Mouse (Mus musculus): ENCODE results near the gene Wnk3.
"Not testable (repeated sequence)": the region's sequence is repeated elsewhere in the genome, so short reads cannot be mapped to it uniquely, and the experiment has no call there.

Wnk3 gene

GRCm38 (mm10) chrX:151197778-151198177, at the start of gene Wnk3:
TSS of gene Wnk3 (plus strand) at chrX:151198078.
- DNase-seq (ENCODE audit: low spot score): no peak

- DNase-seq (ENCODE audit: low spot score): no peak
These were observed 39.5 kb upstream of the Wnk3 start for GRCm38 (mm10) chrX:151158414-151158813.

GRCm38 (mm10) chrX:151168438-151169131, 29.3 kb upstream of the Wnk3 start:
- peak; percentile 59 for DNase-seq (ENCODE audit: low spot score)

DNA sequence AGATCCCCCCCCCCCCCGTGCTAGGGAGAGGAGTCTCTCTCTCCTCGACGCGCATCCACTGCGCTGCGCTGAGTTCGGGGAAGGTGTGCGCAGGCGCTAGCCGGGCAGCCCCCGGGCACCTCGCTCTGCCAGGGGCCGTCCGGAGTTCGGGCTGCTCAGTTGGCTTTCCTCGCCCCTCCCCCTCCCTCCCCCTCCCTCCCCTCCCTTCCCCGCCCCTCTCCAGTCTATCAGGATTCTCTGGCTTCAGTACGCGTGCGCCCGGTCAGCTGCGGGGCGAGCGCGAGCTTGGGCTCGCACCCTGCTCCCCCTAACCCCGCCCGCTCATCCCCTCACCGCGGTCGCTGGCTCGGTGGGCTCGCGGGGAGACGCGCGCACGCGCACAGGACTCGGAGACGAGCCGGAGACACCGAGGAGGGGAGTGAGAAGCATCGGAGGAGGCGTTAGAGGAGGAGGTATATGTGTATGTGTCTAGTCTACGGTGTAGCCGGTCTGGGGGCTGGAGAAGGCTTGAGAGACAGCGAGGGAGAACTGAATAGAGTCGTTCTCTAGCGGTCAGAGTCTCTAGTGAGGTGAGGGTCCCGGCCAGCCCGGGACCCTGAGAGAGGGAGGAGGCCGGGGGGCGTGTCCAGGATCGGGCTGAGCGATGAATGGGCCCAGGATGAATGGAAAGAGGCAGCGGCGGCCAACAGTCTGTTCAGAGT, 28.5 kb upstream of the Wnk3 start:
- DNase-seq (ENCODE audit: low spot score): peak; percentile 82

DNA sequence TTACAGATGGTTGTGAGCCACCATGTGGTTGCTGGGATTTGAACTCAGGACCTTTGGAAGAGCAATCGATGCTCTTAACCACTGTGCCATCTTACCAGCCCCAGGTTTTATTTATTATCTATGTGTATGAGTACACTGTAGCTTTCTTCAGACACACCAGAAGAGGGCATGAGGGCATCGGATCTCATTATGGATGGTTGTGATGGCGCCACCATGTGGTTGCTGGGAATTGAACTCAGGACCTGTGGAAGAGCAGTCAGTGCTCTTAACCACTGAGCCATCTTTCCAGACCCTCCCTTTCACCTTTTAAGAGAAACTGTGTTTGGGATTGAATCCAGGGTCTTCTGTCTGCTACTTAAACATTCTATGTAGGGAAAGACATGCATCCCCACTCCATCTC, 24.7 kb upstream of the Wnk3 start:
- not testable (repeated sequence) for DNase-seq (ENCODE audit: low spot score)

DNA sequence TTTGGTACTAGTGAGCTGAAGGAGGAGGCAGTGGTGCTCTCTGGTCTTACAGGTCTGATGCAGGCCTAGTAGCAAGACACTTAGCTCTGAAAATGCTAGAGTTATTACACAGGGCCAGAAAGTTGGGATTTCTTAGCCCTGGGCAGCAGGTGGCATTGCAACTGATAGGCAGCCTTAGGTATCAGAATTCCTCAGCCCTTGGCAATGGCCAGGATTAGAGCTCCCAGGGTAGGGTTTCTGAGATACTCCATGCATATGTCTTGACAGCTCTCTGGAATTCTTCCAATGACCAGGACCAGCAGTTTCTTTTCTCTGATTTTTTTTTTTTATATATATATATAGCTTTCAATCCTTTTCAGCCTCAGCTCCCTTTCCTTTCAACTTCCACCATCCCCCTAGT, 100.5 kb downstream of the Wnk3 start:
- no peak for DNase-seq (ENCODE audit: low spot score)

DNA sequence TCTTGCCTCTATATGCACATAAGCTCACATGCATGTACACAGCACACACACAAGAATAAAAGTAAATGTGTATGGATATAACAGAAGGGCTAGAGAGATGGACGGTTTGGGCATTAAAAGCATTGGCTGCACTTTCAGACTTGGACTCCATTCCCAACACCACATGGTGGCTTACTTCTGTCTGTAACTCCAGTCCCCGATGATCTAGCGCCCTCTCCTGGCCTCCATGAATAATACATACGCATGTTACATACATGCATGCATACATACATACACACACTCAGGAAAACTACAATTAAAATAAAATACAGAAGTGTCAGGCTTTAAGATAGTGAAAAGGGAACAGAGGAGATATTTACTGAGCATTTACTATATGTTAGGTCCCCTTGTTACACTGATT, 115.9 kb downstream of the Wnk3 start:
- no peak for DNase-seq (ENCODE audit: low spot score)

DNA sequence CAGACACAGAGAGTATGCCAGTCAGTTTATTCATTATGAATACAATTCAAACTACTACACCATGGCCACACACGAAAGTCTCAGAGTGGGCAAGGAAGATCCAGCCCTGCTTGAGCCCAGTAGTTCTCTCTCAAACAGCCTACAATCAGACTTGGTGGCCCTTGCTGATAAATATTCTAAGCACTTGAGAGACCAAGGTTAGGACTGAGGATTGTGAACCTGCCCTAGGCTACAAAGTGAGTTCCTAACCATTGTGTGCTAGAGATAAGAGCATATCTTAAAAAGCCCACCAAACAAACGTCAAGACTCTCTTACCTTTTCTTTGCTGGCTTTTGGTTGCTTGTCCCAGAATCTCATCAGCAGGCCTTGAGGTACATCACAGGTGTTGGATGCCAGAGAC, 135.7 kb downstream of the Wnk3 start:
- no peak for DNase-seq (ENCODE audit: low spot score)

DNA sequence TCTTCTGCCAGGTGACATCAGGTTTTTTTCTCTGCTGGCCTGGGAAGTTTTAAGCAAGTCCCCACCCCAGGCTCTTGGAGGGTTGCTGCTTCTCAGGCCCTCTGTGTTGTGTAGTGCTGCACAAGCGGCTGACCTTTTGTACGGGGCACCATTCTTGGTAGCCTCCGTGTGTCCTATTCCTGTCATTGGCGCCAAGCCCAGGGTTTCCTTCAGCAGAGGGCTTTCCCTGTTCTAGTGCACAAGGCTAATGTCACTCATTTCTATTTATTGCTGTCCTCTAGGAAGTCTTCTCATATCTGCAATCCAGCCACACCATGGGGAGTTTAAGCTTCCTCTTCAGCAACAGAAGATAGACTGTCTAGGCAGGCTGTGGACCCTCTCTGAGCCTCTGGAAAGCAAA, 139.9 kb downstream of the Wnk3 start:
- no peak for DNase-seq (ENCODE audit: low spot score)

DNA sequence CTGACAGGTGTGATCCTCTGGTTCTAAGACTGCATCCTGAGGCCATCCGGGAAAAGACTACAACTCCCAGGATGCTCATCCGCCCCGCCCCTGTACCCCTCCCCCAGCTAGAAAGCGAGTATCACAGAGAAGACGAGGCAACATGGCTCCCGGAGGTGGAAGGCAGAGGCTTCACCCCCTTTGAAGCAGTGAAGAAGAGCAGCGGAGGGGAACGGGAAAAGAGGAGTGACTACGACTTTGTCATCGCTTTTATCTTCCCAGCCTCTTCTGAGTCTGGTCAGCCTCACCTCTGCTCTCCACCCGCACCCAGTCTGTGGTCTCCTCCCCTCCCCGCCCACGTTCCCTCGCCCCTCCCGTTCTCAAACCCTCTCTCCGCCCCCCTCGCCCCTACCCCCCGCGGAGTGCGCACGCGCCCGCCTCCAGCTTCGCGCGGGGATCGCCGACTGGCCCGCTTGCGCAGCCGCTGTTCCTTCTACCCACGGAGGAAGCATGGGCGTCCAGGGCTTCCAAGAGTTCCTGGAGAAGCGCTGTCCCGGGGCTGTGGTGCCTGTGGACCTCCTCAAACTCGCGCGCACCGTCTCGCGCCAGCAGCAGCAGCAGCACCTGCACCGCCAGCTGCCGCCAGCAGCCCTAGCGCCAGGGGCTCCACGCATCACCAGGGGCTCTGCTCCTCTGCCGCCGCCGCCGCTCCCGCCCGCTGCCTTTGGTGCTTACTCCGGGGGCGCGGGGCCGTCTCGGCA, 146.1 kb downstream of the Wnk3 start, which contains the start of gene Fam120c:
TSS of gene Fam120c (plus strand) at position 415 of the 740 bp plus-strand sequence.
- peak; percentile 86 for DNase-seq (ENCODE audit: low spot score)

DNA sequence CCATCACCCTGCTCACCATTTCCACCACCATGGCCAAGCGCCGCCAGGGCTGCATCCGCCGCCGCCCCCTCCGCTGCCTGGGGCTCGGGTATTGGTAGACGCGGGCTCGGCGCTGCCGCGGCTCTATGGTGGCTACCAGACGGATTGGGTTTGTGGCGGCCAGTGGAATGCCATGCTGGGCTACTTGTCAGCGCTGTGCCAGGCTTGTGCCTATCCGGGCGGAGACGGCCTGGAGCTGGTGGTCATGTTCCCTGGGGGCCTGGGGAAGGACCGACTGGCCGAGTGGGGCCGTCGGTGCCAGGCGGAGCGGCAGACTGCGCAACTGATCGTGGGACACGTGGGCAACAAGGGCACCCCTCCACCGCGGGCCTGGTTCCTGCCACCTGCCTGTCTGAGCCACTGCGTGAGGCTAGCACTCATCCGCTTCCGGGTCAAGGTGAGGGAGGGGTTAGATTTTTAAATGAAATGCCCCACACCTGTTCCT, 146.7 kb downstream of the Wnk3 start:
- no peak for DNase-seq (ENCODE audit: low spot score)

DNA sequence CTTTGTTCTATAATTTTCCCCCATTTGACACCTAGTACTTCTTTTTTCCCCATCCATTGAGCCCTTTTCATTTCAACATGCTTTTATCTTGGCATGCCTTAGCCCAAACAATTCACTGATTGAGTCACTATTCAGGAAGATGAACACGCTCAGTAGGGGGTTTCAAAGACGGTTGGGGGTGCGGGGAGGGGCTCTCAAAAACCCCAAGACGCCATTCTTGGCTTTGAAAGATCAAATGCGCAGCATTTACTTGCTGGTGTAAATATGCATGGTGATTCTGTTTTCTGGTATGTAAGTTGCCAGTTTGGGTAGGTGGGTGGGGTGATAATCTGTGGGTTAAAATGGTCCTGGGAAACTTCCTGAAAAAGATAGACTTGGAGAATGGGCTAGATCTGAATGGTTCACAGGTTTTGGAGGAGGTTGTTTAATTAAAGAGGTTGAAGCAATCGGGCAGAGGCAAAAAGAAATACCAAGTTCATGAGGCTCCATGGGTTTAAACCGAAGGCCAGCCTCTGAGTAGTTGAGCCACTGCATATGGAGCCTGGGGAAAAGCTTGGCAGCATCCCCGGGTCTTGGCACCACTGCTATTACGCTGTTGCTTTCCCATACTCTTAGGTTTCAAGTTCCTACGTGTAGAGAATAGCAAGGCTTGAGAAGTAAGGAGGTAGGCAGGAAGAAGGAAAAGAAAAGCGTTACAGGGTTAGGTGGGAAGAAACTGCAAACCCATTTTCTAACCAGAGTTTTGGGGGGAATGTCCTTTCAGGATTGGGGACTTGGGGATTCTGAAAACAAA, 147.7 kb downstream of the Wnk3 start:
- no peak for DNase-seq (ENCODE audit: low spot score)

GRCm38 (mm10) chrX:151347278-151347677, 149.4 kb downstream of the Wnk3 start:
- no peak for DNase-seq (ENCODE audit: low spot score)

DNA sequence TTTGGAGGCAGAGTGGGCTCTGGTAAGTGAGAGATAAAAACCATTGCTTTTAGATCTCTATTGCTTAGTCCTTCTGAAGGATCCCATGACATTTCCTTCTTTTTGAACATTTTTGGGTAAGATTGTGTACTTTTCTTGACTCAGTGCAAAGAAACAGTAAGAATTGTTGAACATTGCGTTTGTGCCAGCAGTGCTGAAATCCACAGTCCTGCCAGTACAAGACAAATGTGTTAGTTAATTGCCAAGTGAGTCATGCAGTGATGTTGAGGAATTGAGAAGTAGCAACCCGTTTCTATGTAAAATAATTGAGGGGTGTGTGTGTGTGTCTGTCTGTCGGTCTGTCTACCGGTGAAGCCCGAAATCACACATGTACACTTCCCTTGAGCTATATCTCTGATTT, 151.4 kb downstream of the Wnk3 start:
- DNase-seq (ENCODE audit: low spot score): no peak
